Mouse (Mus musculus) gastrocnemius, postnatal 10 days (tissue): ENCODE data around the gene Pafah1b3. TPM values are rescaled to one million over a fixed set of nuclear protein-coding genes. Genes with fewer than 3 reads are reported as not detected.
A peak's percentile ranks its signal among the peaks of the same experiment; 100 is the strongest.

Experiments
- DNase-seq: peaks from one replicate; pipeline ENCODE4 v3.0.0; 2021; ENCODE audit warnings: mixed read lengths
- total RNA-seq, 2 experiments: library from RNA; stranded (reverse); gene quantifications; 2 replicates each; pipeline ENCODE4 v1.2.3; 2021

Gene Pafah1b3
- total RNA-seq, 2 experiments from 2014 or later, result 7.5 to 12.3 TPM

DNA sequence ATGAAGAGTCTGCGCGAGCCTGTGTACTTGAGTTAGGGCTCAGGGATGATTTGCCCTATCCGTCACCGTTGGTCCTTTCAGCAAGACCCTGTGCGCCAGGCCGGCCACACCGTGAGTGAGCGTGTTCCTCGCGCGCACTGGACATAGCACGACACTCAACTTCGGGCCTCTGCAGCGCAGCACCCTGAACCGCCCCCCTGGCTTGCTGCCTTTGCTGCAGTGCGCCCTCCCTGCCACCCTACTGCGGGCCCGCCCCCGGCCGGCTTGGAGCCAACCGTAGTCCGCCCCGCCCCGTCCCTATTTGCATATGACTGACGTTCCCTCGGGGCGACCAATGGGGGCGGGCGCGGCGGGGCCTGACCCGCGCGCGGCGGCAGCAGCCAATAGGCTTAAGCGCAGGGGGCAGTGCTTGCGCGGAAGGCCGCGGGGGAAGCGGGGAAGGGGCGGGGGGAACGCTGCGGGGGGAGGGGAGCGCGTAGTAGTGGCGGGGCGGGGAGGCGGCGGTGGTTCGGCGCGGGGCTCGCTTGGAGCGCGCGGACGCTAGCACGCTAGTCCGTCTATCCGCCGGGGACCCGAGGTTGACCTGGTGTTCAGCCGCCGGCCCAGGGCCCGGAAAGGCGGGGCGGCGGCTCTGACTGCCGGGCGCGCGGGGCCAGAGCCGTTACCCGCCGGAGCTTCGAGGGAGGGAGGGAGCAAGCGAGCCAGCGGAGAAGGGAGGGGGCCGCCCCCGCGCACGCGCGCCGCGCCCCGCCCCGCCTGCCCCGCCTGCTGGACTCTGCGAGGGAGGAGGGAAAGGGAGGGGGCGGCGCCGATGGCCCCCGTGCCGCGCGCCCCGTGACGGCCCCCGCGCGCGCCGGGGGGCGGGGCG, 15.8 kb downstream of the Pafah1b3 start:
- DNase-seq, result peak; percentile 99

DNA sequence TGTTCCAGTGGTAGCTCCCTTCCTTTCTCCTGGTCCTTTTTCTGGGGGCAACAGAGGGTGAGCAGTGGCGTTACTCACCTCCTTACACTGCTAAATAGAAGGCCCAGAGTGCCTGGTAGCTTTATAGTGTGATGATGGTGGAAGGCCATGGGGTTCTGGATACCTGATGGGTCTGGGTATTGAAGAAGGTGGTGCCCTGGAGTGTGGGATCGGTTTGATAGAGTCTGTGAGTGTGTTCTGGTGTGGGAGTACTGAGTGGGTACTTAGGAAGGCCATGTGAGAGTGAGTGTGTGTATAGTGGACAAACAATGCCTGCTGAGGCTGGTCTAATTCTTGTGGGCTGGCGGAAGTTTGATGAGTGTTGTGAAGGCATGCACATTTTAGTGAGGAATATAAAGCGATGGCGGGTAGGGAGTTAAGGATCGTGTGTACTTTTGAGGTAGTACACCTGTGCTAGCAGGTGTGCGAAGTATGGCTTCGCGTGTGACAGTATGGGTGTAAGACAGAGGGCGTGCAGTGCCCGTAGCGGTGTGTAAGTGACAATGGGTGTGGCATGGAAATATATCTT, 16.5 kb downstream of the Pafah1b3 start:
- DNase-seq, result no peak

DNA sequence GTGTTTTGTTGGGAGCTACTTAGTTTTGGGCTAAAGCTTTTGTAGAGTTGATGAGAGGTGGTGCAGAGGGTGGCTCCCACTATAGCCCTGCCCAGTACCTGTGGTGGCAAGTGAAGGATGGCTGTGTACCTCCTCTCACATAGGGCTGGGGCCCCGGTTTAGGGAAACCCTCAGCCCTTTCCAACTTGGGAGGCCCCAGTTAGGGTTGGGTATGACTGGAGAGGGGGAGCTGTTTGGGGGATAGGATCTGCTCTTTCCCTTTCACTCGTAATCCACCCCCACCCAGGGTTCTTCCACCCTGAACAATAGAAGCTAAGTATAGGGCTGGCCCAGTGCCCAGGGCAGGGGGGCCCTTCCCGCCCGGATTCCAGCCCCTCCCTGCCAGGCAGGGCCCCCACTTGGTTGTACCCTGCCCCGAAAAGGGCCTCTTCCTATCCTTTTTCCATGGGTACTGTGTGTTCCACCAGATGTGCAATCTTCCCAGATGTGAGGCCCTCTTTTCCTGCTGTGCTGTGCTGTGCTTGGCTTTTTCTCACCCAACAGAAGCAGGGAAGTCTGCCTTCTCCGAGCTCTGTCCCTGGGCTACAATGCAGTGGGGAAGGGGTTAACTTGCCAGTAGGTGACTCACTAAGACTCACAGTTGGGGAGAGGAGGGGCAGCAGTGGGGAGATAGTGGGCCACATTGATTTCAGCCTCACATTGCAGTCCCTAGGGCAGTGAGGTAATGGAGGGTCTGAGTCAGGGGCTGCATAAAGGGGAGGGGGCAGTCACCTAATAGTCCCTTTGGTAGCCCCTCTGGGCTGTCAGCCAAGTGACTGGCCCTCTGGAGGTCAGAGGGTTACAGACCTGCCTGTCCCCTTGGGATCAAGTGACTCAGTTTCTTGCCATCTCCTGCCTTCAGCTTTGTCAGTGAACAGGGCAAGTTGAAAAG, 17.7 kb downstream of the Pafah1b3 start:
- DNase-seq, result peak; percentile 59

DNA sequence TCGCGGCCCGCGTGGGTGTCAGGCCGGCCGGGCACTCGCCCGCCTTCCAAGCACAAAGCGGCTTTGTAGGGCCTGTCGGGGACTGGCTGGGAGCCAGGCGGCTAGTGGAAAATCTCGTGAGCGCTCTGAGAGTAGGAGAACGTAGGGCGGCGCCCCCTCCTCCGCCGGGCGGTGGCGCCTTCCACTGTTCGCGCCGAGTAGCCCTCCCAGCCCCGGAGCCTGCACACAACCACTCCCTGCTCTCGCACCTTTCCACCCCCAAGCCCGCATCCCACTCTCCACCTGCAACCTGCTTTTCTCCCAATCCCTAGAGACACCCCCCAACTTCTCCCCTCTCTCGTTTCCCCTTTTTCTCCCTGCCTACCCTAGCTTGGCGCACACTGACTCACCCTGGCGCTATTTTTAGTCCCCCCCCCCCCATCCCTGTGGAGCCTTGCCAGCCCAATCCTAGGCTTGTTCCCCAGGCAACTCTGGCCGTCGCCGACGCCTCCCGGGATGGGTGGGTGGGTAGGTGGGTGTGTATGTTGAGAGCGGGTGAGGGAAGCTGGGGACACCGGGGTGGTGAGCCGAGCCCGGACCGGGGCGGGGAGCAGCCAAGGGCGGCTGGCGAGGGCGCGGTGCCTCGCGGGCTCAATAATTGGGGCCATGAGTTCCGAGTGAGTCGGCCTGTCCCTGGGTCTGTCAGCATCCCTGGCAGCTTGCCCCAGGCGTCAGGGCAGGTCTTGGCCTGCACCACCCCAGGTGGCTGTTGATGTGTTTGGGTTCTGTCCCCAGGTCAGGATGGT, 18.5 kb downstream of the Pafah1b3 start:
- DNase-seq, result peak; percentile 88

DNA sequence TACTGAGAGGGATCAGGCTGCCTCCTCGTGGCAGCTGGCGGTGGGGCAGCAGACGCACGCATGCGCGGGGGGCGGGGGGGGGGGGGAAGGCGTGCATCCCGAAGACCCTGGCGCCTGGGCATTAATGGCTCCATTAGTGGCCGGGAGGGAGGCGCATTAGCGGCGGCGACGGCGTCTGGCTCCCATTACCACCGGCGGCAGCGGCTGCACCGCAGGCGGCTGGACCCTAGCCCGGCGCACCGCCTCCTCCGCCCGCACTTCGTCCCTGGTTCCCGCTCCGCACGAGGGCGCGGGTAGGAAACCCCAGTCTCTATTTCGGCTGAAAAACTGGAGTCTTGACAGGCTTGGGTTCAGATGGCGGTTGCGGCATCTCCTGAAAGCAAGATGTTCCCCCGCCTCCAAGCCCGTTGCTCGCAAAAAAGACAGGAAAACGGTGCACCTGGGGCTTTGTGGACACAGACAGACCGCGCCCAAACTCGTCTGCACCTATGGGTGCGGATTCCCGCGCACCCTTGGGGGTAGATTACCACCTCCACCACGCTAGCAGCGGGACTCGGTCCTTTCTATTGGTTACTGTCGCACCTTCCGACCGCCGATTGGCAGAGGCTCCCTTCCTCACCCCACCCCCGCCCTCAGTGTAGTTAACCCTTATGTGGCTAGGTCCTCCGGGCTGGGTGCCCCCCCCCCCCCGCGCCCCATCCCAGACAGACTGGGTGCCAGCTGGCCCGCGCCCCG, 19.3 kb downstream of the Pafah1b3 start:
- peak; percentile 70 for DNase-seq

DNA sequence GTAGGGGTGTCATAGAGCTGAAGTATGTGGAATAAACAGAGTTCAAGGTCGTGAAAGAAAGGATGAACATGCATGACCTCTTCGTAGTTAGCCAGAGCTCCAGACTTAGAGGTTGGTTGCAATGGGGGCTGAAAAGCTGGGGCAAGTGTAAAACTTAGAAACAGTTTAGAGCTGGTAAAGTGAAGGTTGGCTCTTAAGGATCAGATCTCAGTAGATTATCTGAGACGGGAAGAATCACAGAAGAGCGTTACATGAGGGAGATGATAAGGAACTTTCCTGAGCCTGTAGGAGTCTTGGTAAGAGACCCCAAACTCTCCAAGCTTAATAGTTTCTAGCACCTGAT, 19.8 kb downstream of the Pafah1b3 start:
- no peak for DNase-seq

DNA sequence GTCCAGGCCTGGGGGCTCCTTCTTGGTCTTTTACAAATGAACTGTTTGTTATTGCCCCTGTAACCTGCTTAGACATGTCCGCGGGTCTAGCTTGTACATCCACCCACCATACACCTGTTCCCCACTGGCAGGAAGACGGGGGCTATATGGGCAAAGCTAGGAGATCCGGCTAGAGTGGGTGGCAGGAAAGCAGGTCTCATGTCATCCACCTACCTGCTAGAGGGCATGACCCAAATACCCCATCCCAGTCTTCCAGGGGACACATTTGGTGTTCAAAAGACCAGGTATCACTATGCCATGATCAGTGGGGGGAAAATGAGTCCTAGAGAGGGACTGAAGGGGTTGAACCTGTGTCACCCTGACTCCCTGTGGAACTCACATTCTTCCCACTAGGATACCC, 20.4 kb downstream of the Pafah1b3 start:
- DNase-seq, result no peak

DNA sequence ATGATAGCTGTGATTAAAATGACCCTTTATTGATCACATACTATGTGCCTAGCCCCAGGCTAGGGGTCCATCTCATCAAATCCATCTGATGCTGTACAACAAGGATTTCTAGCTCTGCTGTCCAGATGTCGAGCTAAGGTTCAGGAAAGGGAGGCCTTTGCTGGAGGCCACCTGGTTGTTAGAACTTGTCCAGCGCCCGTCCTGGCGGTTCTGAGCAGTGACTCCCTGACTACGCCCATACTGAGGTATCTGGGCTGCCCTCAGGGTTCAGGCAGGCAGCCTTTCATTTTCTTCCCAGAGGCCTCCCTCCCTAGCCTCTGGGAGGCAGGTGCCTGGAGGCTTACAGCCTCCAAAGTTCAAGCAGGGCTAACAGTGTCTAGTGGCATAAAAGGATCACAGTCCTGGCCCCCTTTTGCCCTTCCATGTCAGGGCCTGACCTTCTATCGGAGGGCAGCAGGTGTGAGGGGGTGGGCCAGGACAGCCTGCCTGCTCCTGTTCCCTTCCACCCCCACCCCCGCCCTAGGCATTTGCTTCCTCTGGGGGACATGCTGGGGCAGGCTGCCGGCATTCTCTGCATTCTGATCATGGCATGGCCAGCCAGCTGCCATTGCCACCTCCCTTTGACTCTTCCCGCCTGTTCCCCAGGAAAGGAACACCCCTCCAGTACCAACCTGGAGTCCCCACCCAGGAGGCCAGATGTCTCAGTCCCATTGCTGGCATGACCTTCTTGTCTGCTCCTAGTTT, 22.1 kb downstream of the Pafah1b3 start:
- no peak for DNase-seq

DNA sequence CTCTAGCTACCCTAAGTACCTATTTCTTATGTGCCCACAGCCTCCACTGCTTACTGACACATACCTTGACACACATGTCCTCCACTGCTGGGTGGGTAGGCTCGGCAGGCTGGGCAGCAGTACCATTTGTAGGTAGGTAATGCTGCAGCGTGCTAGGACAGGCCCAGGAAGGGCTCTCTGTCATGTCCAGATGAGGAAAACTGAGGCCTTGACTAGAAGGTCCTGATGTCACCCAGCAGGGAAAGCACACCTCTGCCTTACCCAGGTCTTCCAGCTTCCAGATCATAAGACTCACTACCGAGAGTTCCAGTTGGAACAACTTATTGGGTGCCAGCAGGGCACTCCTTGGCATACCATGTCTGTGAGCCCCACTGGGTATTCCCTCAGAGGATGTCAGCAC, 22.8 kb downstream of the Pafah1b3 start:
- no peak for DNase-seq

DNA sequence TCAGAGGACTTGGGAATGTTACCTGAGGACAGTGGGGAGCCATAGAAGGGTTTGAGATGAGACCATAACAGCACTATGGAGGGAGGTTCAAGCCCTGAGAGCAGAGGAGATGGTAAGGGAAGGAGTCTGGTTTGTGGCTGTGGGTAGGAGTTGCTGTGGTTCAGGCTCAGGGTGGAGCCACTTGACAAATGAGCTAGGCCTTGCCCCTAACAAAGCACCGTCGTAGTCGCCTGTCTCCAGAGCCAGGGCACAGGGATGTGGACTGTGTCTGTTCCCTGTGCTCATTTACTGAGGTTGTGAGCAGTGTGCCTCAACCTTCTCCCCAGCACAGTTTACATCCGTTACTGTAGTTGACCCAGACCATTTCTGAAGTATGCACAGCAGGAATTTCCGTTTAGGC, 23.2 kb downstream of the Pafah1b3 start:
- no peak for DNase-seq

DNA sequence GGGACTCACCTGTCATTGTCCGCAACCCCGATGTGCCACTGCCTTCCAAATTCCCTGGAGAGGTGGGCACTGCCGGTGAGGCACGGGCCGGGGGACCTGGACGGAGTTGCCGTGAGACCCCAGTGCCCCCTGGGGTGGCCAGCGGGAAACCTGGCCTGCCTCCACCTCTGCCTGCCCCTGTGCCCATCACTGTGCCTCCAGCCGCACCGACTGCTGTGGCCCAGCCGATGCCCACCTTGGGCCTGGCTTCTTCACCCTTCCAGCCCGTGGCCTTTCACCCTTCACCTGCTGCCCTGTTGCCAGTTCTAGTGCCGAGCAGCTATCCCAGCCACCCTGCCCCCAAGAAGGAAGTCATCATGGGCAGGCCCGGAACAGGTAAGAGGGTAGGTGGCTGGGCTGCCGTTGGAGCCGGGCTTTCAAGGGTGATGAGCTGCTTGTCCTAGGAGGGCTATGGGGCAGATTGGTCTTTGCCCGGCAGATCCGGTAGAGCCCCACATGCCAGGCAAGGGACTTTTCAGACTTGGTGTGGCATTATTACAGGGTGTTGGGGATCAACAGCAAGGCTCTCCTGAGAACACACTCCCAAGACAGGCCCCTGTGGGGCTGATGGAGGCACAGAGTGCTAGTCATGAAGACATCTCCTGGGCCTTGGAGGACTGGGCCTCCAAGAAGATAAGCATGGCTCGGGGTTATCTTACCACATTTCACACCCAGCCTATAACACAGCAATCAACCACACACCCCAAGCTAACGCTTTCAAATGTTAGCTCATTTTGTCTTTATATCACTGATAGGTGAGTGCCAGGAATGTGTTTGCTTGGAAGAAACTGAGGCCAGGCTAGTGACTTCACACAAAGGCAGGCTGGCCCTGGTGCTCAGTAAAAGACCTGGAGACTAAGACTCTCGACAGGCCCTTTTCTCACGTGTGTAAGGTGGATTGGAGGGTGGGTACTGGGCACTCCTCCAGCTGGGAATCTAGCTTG, 24.2 kb downstream of the Pafah1b3 start:
- no peak for DNase-seq

DNA sequence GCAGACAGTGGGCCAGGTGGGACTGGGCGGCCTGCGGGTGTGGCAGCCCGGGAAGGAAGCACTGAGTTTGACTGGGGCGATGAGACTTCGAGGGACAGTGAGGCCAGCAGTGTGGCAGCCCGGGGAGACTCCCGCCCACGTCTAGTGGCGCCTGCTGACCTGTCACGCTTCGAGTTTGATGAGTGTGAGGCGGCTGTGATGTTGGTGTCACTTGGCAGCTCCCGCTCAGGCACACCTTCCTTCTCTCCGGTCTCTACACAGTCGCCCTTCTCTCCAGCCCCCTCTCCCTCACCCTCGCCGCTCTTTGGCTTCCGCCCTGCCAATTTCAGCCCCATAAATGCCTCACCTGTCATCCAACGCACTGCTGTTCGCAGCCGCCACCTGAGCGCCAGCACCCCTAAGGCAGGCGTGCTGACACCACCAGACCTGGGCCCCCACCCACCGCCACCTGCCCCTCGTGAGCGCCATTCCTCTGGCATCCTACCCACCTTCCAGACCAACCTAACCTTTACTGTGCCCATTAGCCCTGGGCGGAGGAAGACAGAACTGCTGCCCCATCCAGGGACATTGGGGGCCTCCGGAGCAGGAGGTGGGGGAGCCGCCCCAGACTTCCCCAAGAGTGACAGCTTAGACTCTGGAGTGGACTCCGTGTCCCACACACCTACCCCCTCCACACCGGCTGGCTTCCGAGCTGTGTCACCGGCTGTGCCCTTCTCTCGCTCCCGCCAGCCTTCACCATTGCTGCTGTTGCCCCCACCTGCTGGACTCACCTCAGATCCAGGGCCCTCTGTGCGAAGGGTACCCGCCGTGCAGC, 25.1 kb downstream of the Pafah1b3 start:
- no peak for DNase-seq

DNA sequence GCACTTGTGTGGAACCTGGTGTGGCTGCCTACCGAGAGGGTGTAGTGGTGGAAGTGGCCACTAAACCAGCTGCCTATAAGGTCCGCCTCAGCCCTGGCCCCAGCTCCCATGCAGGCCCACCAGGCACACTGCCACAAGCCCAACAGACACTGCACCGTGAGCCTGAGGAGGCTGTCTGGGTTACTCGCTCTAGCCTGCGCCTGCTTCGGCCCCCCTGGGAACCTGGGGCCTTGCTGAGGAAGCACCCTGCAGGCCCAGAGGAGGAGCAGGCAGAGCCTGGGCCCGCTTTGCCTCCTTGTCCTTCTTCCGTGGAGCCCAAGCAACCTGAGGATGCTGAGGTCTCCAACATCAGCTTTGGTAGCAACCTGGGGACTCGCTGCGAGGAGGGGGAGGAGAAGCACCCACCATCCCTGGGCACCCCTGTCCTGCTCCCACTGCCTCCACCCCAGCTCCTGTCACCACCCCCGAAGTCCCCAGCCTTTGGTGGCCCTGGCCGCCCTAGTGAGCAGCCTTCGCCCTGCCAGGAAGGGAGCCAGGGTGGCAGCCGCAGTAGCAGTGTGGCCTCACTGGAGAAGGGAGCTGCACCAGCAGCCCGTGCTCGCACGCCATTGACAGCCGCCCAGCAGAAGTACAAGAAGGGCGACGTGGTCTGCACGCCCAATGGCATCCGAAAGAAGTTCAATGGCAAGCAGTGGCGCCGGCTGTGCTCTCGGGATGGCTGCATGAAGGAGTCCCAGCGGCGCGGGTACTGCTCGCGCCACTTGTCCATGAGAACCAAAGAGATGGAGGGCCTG, 25.9 kb downstream of the Pafah1b3 start:
- DNase-seq, result no peak

DNA sequence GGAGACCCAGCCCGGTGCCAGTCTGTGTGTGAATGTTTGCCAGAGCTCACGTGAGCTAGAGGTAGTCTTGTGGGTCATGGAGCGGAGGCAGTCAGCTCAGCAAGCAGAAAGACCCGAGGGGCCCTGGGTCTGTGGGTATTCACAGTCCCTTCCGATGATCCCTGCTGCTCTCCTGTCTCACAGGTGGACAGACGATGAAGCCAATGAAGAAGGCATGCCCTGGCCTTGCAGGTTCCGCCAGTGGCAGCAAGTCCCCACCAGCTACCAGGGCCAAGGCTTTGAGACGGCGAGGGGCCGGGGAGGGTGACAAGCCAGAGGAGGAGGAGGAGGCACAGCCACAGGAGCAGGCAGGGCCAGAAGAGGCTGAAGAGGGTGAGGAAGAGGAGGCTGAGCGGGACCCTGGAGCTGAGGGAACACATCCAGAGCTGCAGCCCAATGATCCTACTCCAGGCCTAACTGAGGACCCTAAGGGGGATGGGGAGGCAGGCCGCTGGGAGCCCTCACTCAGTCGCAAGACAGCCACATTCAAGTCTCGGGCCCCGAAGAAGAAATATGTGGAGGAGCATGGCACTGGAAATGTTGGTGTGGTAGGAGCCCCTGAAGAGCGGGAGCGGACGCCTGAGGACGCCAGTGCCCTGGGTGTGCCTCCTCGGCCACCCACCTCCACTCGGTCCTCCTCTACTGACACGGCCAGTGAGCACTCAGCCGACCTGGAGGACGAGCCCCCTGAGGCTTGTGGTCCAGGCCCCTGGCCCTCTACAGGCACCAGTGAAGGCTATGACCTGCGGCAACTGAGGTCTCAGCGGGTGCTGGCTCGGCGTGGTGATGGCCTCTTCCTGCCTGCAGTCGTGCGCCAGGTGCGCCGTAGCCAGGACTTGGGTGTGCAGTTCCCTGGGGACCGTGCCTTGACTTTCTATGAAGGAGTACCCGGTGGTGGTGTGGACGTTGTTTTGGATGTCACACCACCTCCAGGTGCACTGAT, 26.8 kb downstream of the Pafah1b3 start:
- DNase-seq, result no peak

DNA sequence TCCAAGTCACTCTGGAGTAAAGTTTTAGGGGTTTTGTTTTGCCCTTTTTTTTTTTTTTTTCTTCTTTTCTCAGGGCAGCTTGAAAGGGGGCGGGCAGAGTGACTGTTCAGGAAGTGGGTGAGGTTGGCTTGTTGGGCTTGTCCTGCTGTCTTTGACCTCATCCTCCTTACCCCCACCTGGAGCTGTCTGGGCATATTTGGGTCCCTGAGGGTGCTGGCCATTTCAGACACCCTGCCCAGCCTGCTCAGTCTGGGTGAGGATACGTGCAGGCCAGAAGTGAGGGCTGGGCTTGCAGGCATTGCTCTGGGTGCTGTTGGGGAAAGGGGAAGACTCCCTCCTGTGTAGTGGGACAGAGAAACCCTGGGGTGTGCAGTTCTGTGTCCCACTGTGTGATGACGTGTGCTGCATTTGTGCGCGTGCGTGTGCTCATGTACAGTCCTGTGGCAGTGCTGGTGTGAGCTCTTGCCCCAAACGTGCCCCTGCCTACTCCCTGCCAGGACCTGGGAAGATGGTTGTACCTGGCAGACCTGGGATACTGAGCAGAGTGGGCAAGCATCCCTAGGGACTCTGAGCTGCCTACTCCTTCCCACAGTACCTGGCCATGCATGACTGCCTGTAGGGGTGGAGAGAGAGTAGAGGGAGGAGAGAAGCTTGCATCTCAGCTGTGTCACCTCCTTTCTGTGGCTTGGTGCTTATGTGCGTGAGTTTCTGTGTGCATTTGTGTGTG, 28.1 kb downstream of the Pafah1b3 start:
- no peak for DNase-seq

DNA sequence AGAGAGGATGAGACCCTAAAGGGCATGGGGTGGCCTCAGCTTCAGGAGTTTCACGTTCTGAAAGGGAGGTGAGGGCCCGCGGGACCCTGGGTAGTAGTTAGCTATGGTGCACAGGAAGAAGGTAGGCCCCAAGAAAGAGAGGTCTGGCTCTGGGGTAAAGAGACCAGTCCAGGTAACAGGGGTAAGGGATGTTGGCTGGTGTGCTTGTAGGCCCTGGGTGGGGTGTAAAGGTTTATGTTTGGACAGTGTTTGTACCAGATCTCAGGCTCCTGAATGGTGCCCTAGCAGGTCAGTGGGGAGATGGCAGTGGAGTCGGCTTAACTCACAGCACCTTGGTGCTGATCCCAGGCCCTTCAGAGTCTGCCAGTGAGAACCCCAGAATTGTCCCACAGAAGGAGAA, 28.8 kb downstream of the Pafah1b3 start:
- DNase-seq, result no peak
